Mouse (Mus musculus): ENCODE measurements at regions not wholly inside any gene's neighbourhood (a gene's known extent, or its start where the extent isn't known, plus 50 kb on each side); places are given as distances from the start of the nearest gene placed in this dataset.

GRCm38 (mm10) chr8:126785211-126785610 is 160.4 kb downstream of the Tomm20 start:
- TF ChIP-seq CTCF (conservative IDR thresholded peaks at IDR 0.05; ENCODE audit: insufficient read depth, insufficient read length, low read depth, low read length) (no peak), POLR2A (IDR thresholded peaks at IDR 0.05; ENCODE audit: low read depth, low read length) (no peak)

Data from kidney, adult 2 months (tissue).